Mouse (Mus musculus) testis, adult 2 months (tissue): ENCODE data around the gene Rab11fip4. TPM values are rescaled to one million over a fixed set of nuclear protein-coding genes. Genes with fewer than 3 reads are reported as not detected.
A peak's percentile ranks its signal among the peaks of the same experiment; 100 is the strongest.

Experiments used
- H3K27ac ChIP-seq: fragments of 200-500 bp; 2 replicates; pipeline ENCODE4 v1.5.1; 2012; ENCODE audit warnings: low read depth, low read length; ENCODE audit not compliant: control insufficient read depth, insufficient read depth
- H3K27me3 ChIP-seq: fragments of 200-500 bp; 2 replicates; pipeline ENCODE4 v1.6.1; 2012; ENCODE audit warnings: mild to moderate bottlenecking, low read length, moderate library complexity; ENCODE audit not compliant: control insufficient read depth, insufficient read depth
- H3K36me3 ChIP-seq: fragments of 200-500 bp; 2 replicates; pipeline ENCODE4 v1.6.1; 2012; ENCODE audit warnings: mild to moderate bottlenecking, low read length; ENCODE audit not compliant: control insufficient read depth, insufficient read depth
- H3K4me1 ChIP-seq: fragments of 200-500 bp; 2 replicates; pipeline ENCODE4 v1.6.1; 2012; ENCODE audit warnings: low read length; ENCODE audit not compliant: control insufficient read depth, insufficient read depth
- H3K4me3 ChIP-seq: fragments of 200-500 bp; 2 replicates; pipeline ENCODE4 v1.5.1; 2012; ENCODE audit warnings: low read depth, mild to moderate bottlenecking, low read length, moderate library complexity, mixed read lengths; ENCODE audit not compliant: control insufficient read depth
- CTCF ChIP-seq: fragments of 200-500 bp; IDR thresholded peaks from 2 replicates; pipeline ENCODE4 v1.5.1; 2012; ENCODE audit warnings: low read depth, mild to moderate bottlenecking, inconsistent platforms, low read length, moderate library complexity; ENCODE audit not compliant: control insufficient read depth, insufficient read depth, insufficient replicate concordance
- POLR2A ChIP-seq: fragments of 200-500 bp; IDR thresholded peaks from 2 replicates; pipeline ENCODE4 v1.6.1; 2012; ENCODE audit warnings: low read depth, mild to moderate bottlenecking, inconsistent platforms, low read length, moderate library complexity; ENCODE audit not compliant: control insufficient read depth
- polyA plus RNA-seq: library from polyadenylated mRNA; depleted of rRNA; stranded (reverse); fragments of >200 nt; gene quantifications from 2 replicates; pipeline ENCODE4 v1.2.3, GENCODE M21; 2012

Rab11fip4 gene
- polyA plus RNA-seq, 1 experiment, result 12.1 TPM

GRCm38 (mm10) chr11:79591591-79591975 lies 571 bp downstream of the Rab11fip4 start:
- H3K27me3 ChIP-seq, result no peaks in the 10 kb centered on the region

GRCm38 (mm10) chr11:79593495-79593894 lies 2.5 kb downstream of the Rab11fip4 start:
- H3K4me1 ChIP-seq, result peaks cover 24% of the 10 kb centered on the region
- no peaks in the 10 kb centered on the region for H3K36me3 ChIP-seq
- TF ChIP-seq CTCF, result no peak
- no peak for TF ChIP-seq POLR2A
- H3K27ac ChIP-seq, result no peak overlapping the region
- no peaks in the 10 kb centered on the region for H3K27me3 ChIP-seq
- H3K4me3 ChIP-seq, result no peak overlapping the region

More at GRCm38 (mm10) chr11:79591591-79591975, 571 bp downstream of the Rab11fip4 start:
- Histone ChIP-seq H3K4me3 (peak overlapping the region; percentile 78), H3K4me1 (peaks cover 28% of the 10 kb centered on the region), H3K36me3 (no peaks in the 10 kb centered on the region), H3K27ac (no peak overlapping the region)
- TF ChIP-seq CTCF (no peak), POLR2A (no peak)

GRCm38 (mm10) chr11:79610454-79610853 lies 19.4 kb downstream of the Rab11fip4 start:
- Histone ChIP-seq H3K27me3 (no peaks in the 10 kb centered on the region), H3K27ac (no peak overlapping the region), H3K4me3 (no peak overlapping the region), H3K4me1 (peaks cover 12% of the 10 kb centered on the region), H3K36me3 (no peaks in the 10 kb centered on the region)
- TF ChIP-seq CTCF, result no peak
- no peak for TF ChIP-seq POLR2A

GRCm38 (mm10) chr11:79611011-79611666 lies 20.1 kb downstream of the Rab11fip4 start:
- Histone ChIP-seq H3K4me3 (no peak overlapping the region), H3K4me1 (peaks cover 12% of the 10 kb centered on the region), H3K27ac (no peak overlapping the region), H3K27me3 (no peaks in the 10 kb centered on the region), H3K36me3 (no peaks in the 10 kb centered on the region)
- TF ChIP-seq POLR2A (no peak), CTCF (no peak)

- Histone ChIP-seq H3K27ac (no peak overlapping the region), H3K4me1 (peaks cover 12% of the 10 kb centered on the region), H3K36me3 (no peaks in the 10 kb centered on the region), H3K27me3 (no peaks in the 10 kb centered on the region), H3K4me3 (peak overlapping the region; percentile 62)
- no peak for TF ChIP-seq CTCF
- TF ChIP-seq POLR2A, result no peak
Observed at GRCm38 (mm10) chr11:79612046-79612600, 21.1 kb downstream of the Rab11fip4 start.

GRCm38 (mm10) chr11:79613084-79613483 lies 22.1 kb downstream of the Rab11fip4 start:
- Histone ChIP-seq H3K27ac (no peak overlapping the region), H3K27me3 (no peaks in the 10 kb centered on the region), H3K4me3 (no peak overlapping the region), H3K4me1 (peaks cover 12% of the 10 kb centered on the region), H3K36me3 (no peaks in the 10 kb centered on the region)
- TF ChIP-seq POLR2A, result no peak
- TF ChIP-seq CTCF, result no peak

GRCm38 (mm10) chr11:79613711-79614110 lies 22.7 kb downstream of the Rab11fip4 start:
- no peak for TF ChIP-seq CTCF
- no peak for TF ChIP-seq POLR2A
- no peak overlapping the region for H3K27ac ChIP-seq
- peaks cover 12% of the 10 kb centered on the region for H3K4me1 ChIP-seq

More at GRCm38 (mm10) chr11:79613711-79614110, 22.7 kb downstream of the Rab11fip4 start:
- H3K4me3 ChIP-seq, result no peak overlapping the region
- H3K36me3 ChIP-seq, result no peaks in the 10 kb centered on the region
- H3K27me3 ChIP-seq, result no peaks in the 10 kb centered on the region
